Mouse (Mus musculus): ENCODE data around the gene Pet100. TPM values are rescaled to one million over a fixed set of nuclear protein-coding genes. Genes with fewer than 3 reads are reported as not detected.

Gene Pet100
- polyA plus RNA-seq, 1 experiment: 67.1 TPM

- no peak overlapping the region for H3K27ac ChIP-seq (ENCODE audit: insufficient read depth, low read length)
- no peaks in the 10 kb centered on the region for H3K4me1 ChIP-seq (ENCODE audit: control insufficient read depth, insufficient read depth, low read length)
- no peak for TF ChIP-seq POLR2A (IDR thresholded peaks at IDR 0.05; ENCODE audit: extremely low read depth, insufficient read depth, low read length)
- TF ChIP-seq CTCF (IDR thresholded peaks at IDR 0.05; ENCODE audit: extremely low read depth, insufficient read depth, low read length): no peak
- H3K4me3 ChIP-seq (ENCODE audit: insufficient read depth, low read length): no peak overlapping the region
These were observed 26.2 kb downstream of the Pet100 start for GRCm38 (mm10) chr8:3647561-3647960.

GRCm38 (mm10) chr8:3648268-3648667 is 26.9 kb downstream of the Pet100 start:
- Histone ChIP-seq H3K27ac (ENCODE audit: insufficient read depth, low read length) (no peak overlapping the region), H3K4me1 (ENCODE audit: control insufficient read depth, insufficient read depth, low read length) (no peaks in the 10 kb centered on the region), H3K4me3 (ENCODE audit: insufficient read depth, low read length) (no peak overlapping the region)
- TF ChIP-seq CTCF (IDR thresholded peaks at IDR 0.05; ENCODE audit: extremely low read depth, insufficient read depth, low read length) (no peak), POLR2A (IDR thresholded peaks at IDR 0.05; ENCODE audit: extremely low read depth, insufficient read depth, low read length) (no peak)

GRCm38 (mm10) chr8:3648990-3649389 is 27.6 kb downstream of the Pet100 start:
- TF ChIP-seq POLR2A (IDR thresholded peaks at IDR 0.05; ENCODE audit: extremely low read depth, insufficient read depth, low read length): no peak
- TF ChIP-seq CTCF (IDR thresholded peaks at IDR 0.05; ENCODE audit: extremely low read depth, insufficient read depth, low read length): no peak
- no peak overlapping the region for H3K4me3 ChIP-seq (ENCODE audit: insufficient read depth, low read length)
- no peak overlapping the region for H3K27ac ChIP-seq (ENCODE audit: insufficient read depth, low read length)
- H3K4me1 ChIP-seq (ENCODE audit: control insufficient read depth, insufficient read depth, low read length): no peaks in the 10 kb centered on the region

GRCm38 (mm10) chr8:3652845-3653244 is 31.5 kb downstream of the Pet100 start:
- Histone ChIP-seq H3K4me3 (ENCODE audit: insufficient read depth, low read length) (no peak overlapping the region), H3K4me1 (ENCODE audit: control insufficient read depth, insufficient read depth, low read length) (no peaks in the 10 kb centered on the region), H3K27ac (ENCODE audit: insufficient read depth, low read length) (no peak overlapping the region)
- TF ChIP-seq CTCF (IDR thresholded peaks at IDR 0.05; ENCODE audit: extremely low read depth, insufficient read depth, low read length): no peak
- no peak for TF ChIP-seq POLR2A (IDR thresholded peaks at IDR 0.05; ENCODE audit: extremely low read depth, insufficient read depth, low read length)

GRCm38 (mm10) chr8:3654726-3655508 is 33.6 kb downstream of the Pet100 start:
- Histone ChIP-seq H3K27ac (ENCODE audit: insufficient read depth, low read length) (no peak overlapping the region), H3K4me3 (ENCODE audit: insufficient read depth, low read length) (no peak overlapping the region), H3K4me1 (ENCODE audit: control insufficient read depth, insufficient read depth, low read length) (no peaks in the 10 kb centered on the region)
- TF ChIP-seq CTCF (IDR thresholded peaks at IDR 0.05; ENCODE audit: extremely low read depth, insufficient read depth, low read length) (no peak), POLR2A (IDR thresholded peaks at IDR 0.05; ENCODE audit: extremely low read depth, insufficient read depth, low read length) (no peak)

GRCm38 (mm10) chr8:3655526-3655925 is 34.2 kb downstream of the Pet100 start, which contains the start of gene Retn:
Retn (plus strand) TSS chr8:3655770.
- H3K4me3 ChIP-seq (ENCODE audit: insufficient read depth, low read length): no peak within 1 kb of the TSS
- TF ChIP-seq CTCF (IDR thresholded peaks at IDR 0.05; ENCODE audit: extremely low read depth, insufficient read depth, low read length): no peak
- no peak for TF ChIP-seq POLR2A (IDR thresholded peaks at IDR 0.05; ENCODE audit: extremely low read depth, insufficient read depth, low read length)
- no peak within 1 kb of the TSS for H3K27ac ChIP-seq (ENCODE audit: insufficient read depth, low read length)
- no peaks in the 10 kb centered on the region for H3K4me1 ChIP-seq (ENCODE audit: control insufficient read depth, insufficient read depth, low read length)

GRCm38 (mm10) chr8:3656725-3657381 is 35.5 kb downstream of the Pet100 start:
- Histone ChIP-seq H3K4me1 (ENCODE audit: control insufficient read depth, insufficient read depth, low read length) (no peaks in the 10 kb centered on the region), H3K27ac (ENCODE audit: insufficient read depth, low read length) (no peak overlapping the region), H3K4me3 (ENCODE audit: insufficient read depth, low read length) (no peak overlapping the region)
- no peak for TF ChIP-seq CTCF (IDR thresholded peaks at IDR 0.05; ENCODE audit: extremely low read depth, insufficient read depth, low read length)
- no peak for TF ChIP-seq POLR2A (IDR thresholded peaks at IDR 0.05; ENCODE audit: extremely low read depth, insufficient read depth, low read length)

- TF ChIP-seq POLR2A (IDR thresholded peaks at IDR 0.05; ENCODE audit: extremely low read depth, insufficient read depth, low read length) (no peak), CTCF (IDR thresholded peaks at IDR 0.05; ENCODE audit: extremely low read depth, insufficient read depth, low read length) (no peak)
- Histone ChIP-seq H3K4me3 (ENCODE audit: insufficient read depth, low read length) (no peak overlapping the region), H3K4me1 (ENCODE audit: control insufficient read depth, insufficient read depth, low read length) (no peaks in the 10 kb centered on the region), H3K27ac (ENCODE audit: insufficient read depth, low read length) (no peak overlapping the region)
These were observed 39.5 kb downstream of the Pet100 start for GRCm38 (mm10) chr8:3660889-3661288.

- TF ChIP-seq CTCF (IDR thresholded peaks at IDR 0.05; ENCODE audit: extremely low read depth, insufficient read depth, low read length) (no peak), POLR2A (IDR thresholded peaks at IDR 0.05; ENCODE audit: extremely low read depth, insufficient read depth, low read length) (no peak)
- no peak overlapping the region for H3K27ac ChIP-seq (ENCODE audit: insufficient read depth, low read length)
- no peaks in the 10 kb centered on the region for H3K4me1 ChIP-seq (ENCODE audit: control insufficient read depth, insufficient read depth, low read length)
- no peak overlapping the region for H3K4me3 ChIP-seq (ENCODE audit: insufficient read depth, low read length)
These were observed 43.1 kb downstream of the Pet100 start for GRCm38 (mm10) chr8:3664405-3664804.

- no peak for TF ChIP-seq CTCF (IDR thresholded peaks at IDR 0.05; ENCODE audit: extremely low read depth, insufficient read depth, low read length)
- no peak for TF ChIP-seq POLR2A (IDR thresholded peaks at IDR 0.05; ENCODE audit: extremely low read depth, insufficient read depth, low read length)
- H3K4me3 ChIP-seq (ENCODE audit: insufficient read depth, low read length): no peak within 1 kb of the TSS
- no peaks in the 10 kb centered on the region for H3K4me1 ChIP-seq (ENCODE audit: control insufficient read depth, insufficient read depth, low read length)
These were observed 44.2 kb downstream of the Pet100 start, which contains the start of gene Mcemp1 for GRCm38 (mm10) chr8:3665507-3665906. Mcemp1 (plus strand) TSS chr8:3665754.

More at GRCm38 (mm10) chr8:3665507-3665906, 44.2 kb downstream of the Pet100 start, which contains the start of gene Mcemp1:
- no peak within 1 kb of the TSS for H3K27ac ChIP-seq (ENCODE audit: insufficient read depth, low read length)

Measured in cortical plate, adult 2 months (tissue).